Mouse (Mus musculus) left cerebral cortex, adult 11 months (tissue): ENCODE results near the gene Gm20431.
"Not testable (repeated sequence)": the region's sequence is repeated elsewhere in the genome, so short reads cannot be mapped to it uniquely, and the experiment has no call there.

Experiments
- DNase-seq: peaks from one replicate; pipeline ENCODE4 v3.0.0; 2022; ENCODE audit warnings: low spot score

Gene Gm20431

GRCm38 (mm10) chr2:167659177-167659846 lies 2.0 kb downstream of the Gm20431 start:
- no peak for DNase-seq

GRCm38 (mm10) chr2:167658712-167659111 lies 2.6 kb downstream of the Gm20431 start:
- no peak for DNase-seq

- DNase-seq, result no peak
These were observed 3.3 kb downstream of the Gm20431 start for GRCm38 (mm10) chr2:167657973-167658372.

- no peak for DNase-seq
These were observed 4.4 kb downstream of the Gm20431 start for GRCm38 (mm10) chr2:167656629-167657478.

GRCm38 (mm10) chr2:167654911-167655600 lies 6.2 kb downstream of the Gm20431 start:
- no peak for DNase-seq

- DNase-seq, result no peak
These were observed 8.6 kb downstream of the Gm20431 start for GRCm38 (mm10) chr2:167652694-167653093.

- no peak for DNase-seq
These were observed 9.7 kb downstream of the Gm20431 start for GRCm38 (mm10) chr2:167651622-167652021.

- no peak for DNase-seq
These were observed 11.8 kb downstream of the Gm20431 start for GRCm38 (mm10) chr2:167649290-167650032.

GRCm38 (mm10) chr2:167646411-167646810 lies 14.9 kb downstream of the Gm20431 start:
- DNase-seq, result no peak

- DNase-seq, result not testable (repeated sequence)
These were observed 17.8 kb downstream of the Gm20431 start for GRCm38 (mm10) chr2:167643356-167644052.

GRCm38 (mm10) chr2:167642164-167642563 lies 19.1 kb downstream of the Gm20431 start:
- no peak for DNase-seq

GRCm38 (mm10) chr2:167641337-167641736 lies 20.0 kb downstream of the Gm20431 start:
- DNase-seq, result no peak

GRCm38 (mm10) chr2:167640279-167640678 lies 21.0 kb downstream of the Gm20431 start:
- no peak for DNase-seq

- no peak for DNase-seq
These were observed 26.3 kb downstream of the Gm20431 start for GRCm38 (mm10) chr2:167634865-167635512.

GRCm38 (mm10) chr2:167634338-167634770 lies 26.9 kb downstream of the Gm20431 start:
- DNase-seq, result peak; percentile 98

- no peak for DNase-seq
These were observed 27.8 kb downstream of the Gm20431 start for GRCm38 (mm10) chr2:167633537-167633872.

GRCm38 (mm10) chr2:167632731-167633536 lies 28.4 kb downstream of the Gm20431 start:
- no peak for DNase-seq

GRCm38 (mm10) chr2:167631591-167632448 lies 29.5 kb downstream of the Gm20431 start, which contains the start of gene Ube2v1:
Gene Ube2v1, minus strand, starts transcription at chr2:167632095.
- peak; percentile 96 for DNase-seq

GRCm38 (mm10) chr2:167631181-167631590 lies 30.1 kb downstream of the Gm20431 start:
- DNase-seq, result no peak
